Mouse (Mus musculus) E14TG2a.4 (cell line): ENCODE results near the gene Adgrg4.

Experiments
- CTCF ChIP-seq: conservative IDR thresholded peaks from 2 replicates; pipeline ENCODE4 v1.5.1; 2014; ENCODE audit warnings: low read length
- NANOG ChIP-seq: IDR thresholded peaks from 2 replicates; pipeline ENCODE4 v1.6.1; 2014; ENCODE audit warnings: borderline replicate concordance, low read length, mixed read lengths

DNA sequence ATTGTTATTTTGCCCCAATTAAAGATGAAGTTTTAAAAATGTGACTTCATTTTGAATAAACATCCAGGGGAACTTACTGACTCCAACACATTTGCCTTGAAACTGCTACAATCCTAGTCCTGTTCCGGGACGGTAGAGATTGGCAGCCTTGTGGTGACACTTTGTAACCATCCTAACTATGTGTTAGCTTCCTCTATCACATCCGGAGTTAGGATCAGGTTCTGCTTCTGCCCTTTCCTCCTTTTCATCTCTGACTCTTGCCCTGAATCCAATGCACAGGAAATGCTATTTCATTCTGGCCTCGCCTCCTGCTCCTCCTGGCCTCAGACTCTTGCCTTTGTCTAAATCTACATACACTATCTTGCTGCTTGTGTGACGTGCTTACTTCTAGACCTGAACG is 42.5 kb upstream of the Adgrg4 start:
- TF ChIP-seq CTCF: no peak
- TF ChIP-seq NANOG: no peak
